Mouse (Mus musculus): ENCODE results near the gene Glt6d1. TPM values are rescaled to one million over a fixed set of nuclear protein-coding genes. Genes with fewer than 3 reads are reported as not detected.

The Glt6d1 gene
- polyA plus RNA-seq, 2 experiments: not detected

DNA sequence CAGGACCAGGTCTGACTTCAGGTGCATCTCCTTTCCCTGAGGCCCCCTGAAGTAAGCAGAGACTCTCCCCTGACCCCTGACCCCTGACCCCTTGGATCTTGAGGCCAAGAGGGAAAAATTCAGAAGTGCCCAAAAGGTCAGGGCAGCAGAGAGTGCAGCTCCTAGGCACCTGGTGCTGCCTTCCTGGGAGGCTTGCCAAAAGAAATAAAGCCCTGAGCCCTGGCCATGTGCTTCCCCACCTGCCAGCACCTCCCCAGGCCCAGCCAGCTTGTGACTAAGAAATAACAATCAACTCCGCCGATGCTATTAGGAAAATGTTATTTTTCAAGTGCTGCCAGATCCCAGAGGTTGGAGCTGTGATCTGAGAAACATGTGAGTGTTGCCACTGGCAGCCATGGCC, 46.4 kb upstream of the Glt6d1 start:
- Histone ChIP-seq H3K27me3 (ENCODE audit: control insufficient read depth, insufficient read depth, low read length) (peaks cover 24% of the 10 kb centered on the region), H3K27ac (replicated peaks; ENCODE audit: low read depth, low read length) (no peak overlapping the region), H3K4me1 (ENCODE audit: control insufficient read depth, insufficient read depth, low read length) (peaks cover 3% of the 10 kb centered on the region; the same call in 1 of the 2 replicates), H3K4me2 (replicated peaks; ENCODE audit: low read depth, low read length, severe bottlenecking) (no peak overlapping the region), H3K36me3 (ENCODE audit: control insufficient read depth, insufficient read depth, low read length) (no peaks in the 10 kb centered on the region), H3K9me3 (ENCODE audit: control insufficient read depth, low read length) (no peaks in the 10 kb centered on the region), H3K9ac (ENCODE audit: low read depth, low read length, severe bottlenecking) (no peak overlapping the region), H3K4me3 (replicated peaks; ENCODE audit: low read length) (no peak overlapping the region)
- DNase-seq (ENCODE audit: low spot score) (no peak), ATAC-seq (ENCODE audit: low FRiP score, low read depth) (no peak)
- no peak for TF ChIP-seq POLR2A (IDR thresholded peaks at IDR 0.05; ENCODE audit: borderline replicate concordance, extremely low read depth, insufficient read depth, insufficient read length)
- 68% methylated on average over 2 of the region's 2 CpGs for WGBS

DNA sequence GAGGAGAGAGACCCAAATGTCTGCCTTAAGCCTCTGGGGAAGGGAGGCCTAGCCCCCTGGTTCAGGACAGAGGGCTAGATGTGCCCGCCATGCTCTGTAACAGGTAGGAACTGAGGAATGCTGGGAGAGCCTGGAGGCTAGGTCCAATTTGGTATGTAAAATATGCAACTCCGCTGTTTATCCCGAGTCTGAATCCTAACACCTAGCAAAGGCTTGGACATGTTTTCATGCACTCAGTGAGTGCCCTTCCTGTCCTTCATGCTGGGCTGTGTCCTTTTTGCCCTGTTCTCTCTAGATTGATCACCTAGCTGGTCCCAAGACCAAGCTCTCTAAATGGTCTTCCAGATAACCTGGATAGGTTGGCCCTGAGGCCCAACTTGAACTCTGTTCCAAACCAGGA, 44.2 kb upstream of the Glt6d1 start:
- Histone ChIP-seq H3K27me3 (ENCODE audit: control insufficient read depth, insufficient read depth, low read length) (peaks cover 20% of the 10 kb centered on the region), H3K9ac (ENCODE audit: low read depth, low read length, severe bottlenecking) (no peak overlapping the region), H3K4me3 (replicated peaks; ENCODE audit: low read length) (no peak overlapping the region), H3K27ac (replicated peaks; ENCODE audit: low read depth, low read length) (no peak overlapping the region), H3K4me1 (ENCODE audit: control insufficient read depth, insufficient read depth, low read length) (peaks cover 3% of the 10 kb centered on the region; the same call in 1 of the 2 replicates), H3K4me2 (replicated peaks; ENCODE audit: low read depth, low read length, severe bottlenecking) (no peak overlapping the region), H3K9me3 (ENCODE audit: control insufficient read depth, low read length) (no peaks in the 10 kb centered on the region), H3K36me3 (ENCODE audit: control insufficient read depth, insufficient read depth, low read length) (no peaks in the 10 kb centered on the region)
- DNase-seq (ENCODE audit: low spot score) (no peak), ATAC-seq (ENCODE audit: low FRiP score, low read depth) (no peak)
- WGBS: 65% methylated on average over 3 of the region's 3 CpGs
- no peak for TF ChIP-seq POLR2A (IDR thresholded peaks at IDR 0.05; ENCODE audit: borderline replicate concordance, extremely low read depth, insufficient read depth, insufficient read length)

GRCm38 (mm10) chr2:25853998-25854397, 38.4 kb upstream of the Glt6d1 start:
- H3K9me3 ChIP-seq (ENCODE audit: control insufficient read depth, low read length): no peaks in the 10 kb centered on the region
- H3K27me3 ChIP-seq (ENCODE audit: control insufficient read depth, insufficient read depth, low read length): no peaks in the 10 kb centered on the region
- H3K4me3 ChIP-seq (replicated peaks; ENCODE audit: low read length): no peak overlapping the region
- H3K4me1 ChIP-seq (ENCODE audit: control insufficient read depth, insufficient read depth, low read length): no peaks in the 10 kb centered on the region
- ATAC-seq (ENCODE audit: low FRiP score, low read depth) (no peak), DNase-seq (ENCODE audit: low spot score) (no peak)
- H3K36me3 ChIP-seq (ENCODE audit: control insufficient read depth, insufficient read depth, low read length): no peaks in the 10 kb centered on the region
- H3K9ac ChIP-seq (ENCODE audit: low read depth, low read length, severe bottlenecking): no peak overlapping the region
- WGBS: 80% methylated on average over 5 of the region's 5 CpGs
- H3K27ac ChIP-seq (replicated peaks; ENCODE audit: low read depth, low read length): no peak overlapping the region
- H3K4me2 ChIP-seq (replicated peaks; ENCODE audit: low read depth, low read length, severe bottlenecking): no peak overlapping the region
- TF ChIP-seq POLR2A (IDR thresholded peaks at IDR 0.05; ENCODE audit: borderline replicate concordance, extremely low read depth, insufficient read depth, insufficient read length): no peak

DNA sequence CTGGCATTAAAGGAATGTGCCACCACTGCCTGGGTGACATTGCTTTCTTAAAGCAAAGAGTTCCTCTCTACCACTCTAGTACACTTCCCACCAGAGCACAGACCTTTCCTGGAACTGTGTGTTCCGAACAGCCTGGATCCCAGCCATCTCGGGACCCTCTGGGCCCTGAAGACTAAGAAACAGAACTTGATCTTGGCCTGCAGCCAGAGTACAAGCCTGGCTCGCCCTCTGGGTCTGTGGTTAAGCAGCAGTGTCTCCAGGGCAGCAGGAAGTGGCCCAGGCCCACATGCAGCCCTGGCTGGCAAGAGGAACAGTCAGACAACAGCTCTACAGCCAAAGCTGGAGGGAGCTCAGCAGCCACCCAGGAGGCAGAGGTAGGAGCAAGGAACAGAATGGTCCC, 37.0 kb upstream of the Glt6d1 start:
- no peaks in the 10 kb centered on the region for H3K27me3 ChIP-seq (ENCODE audit: control insufficient read depth, insufficient read depth, low read length)
- no peak overlapping the region for H3K4me3 ChIP-seq (replicated peaks; ENCODE audit: low read length)
- no peaks in the 10 kb centered on the region for H3K36me3 ChIP-seq (ENCODE audit: control insufficient read depth, insufficient read depth, low read length)
- no peaks in the 10 kb centered on the region for H3K9me3 ChIP-seq (ENCODE audit: control insufficient read depth, low read length)
- no peak overlapping the region for H3K9ac ChIP-seq (ENCODE audit: low read depth, low read length, severe bottlenecking)
- 24% methylated on average over 3 of the region's 3 CpGs for WGBS
- DNase-seq (ENCODE audit: low spot score) (no peak), ATAC-seq (ENCODE audit: low FRiP score, low read depth) (no peak)
- H3K4me2 ChIP-seq (replicated peaks; ENCODE audit: low read depth, low read length, severe bottlenecking): no peak overlapping the region
- H3K4me1 ChIP-seq (ENCODE audit: control insufficient read depth, insufficient read depth, low read length): no peaks in the 10 kb centered on the region
- no peak overlapping the region for H3K27ac ChIP-seq (replicated peaks; ENCODE audit: low read depth, low read length)
- TF ChIP-seq POLR2A (IDR thresholded peaks at IDR 0.05; ENCODE audit: borderline replicate concordance, extremely low read depth, insufficient read depth, insufficient read length): no peak

- Histone ChIP-seq H3K4me1 (ENCODE audit: control insufficient read depth, insufficient read depth, low read length) (0 out of 2 replicates have a peak, but pooled peaks cover 11% of the 10 kb centered on the region), H3K36me3 (ENCODE audit: control insufficient read depth, insufficient read depth, low read length) (no peaks in the 10 kb centered on the region), H3K27ac (replicated peaks; ENCODE audit: low read depth, low read length) (no peak overlapping the region), H3K9me3 (ENCODE audit: control insufficient read depth, low read length) (no peaks in the 10 kb centered on the region), H3K4me3 (replicated peaks; ENCODE audit: low read length) (no peak overlapping the region), H3K27me3 (ENCODE audit: control insufficient read depth, insufficient read depth, low read length) (no peaks in the 10 kb centered on the region), H3K4me2 (replicated peaks; ENCODE audit: low read depth, low read length, severe bottlenecking) (no peak overlapping the region), H3K9ac (ENCODE audit: low read depth, low read length, severe bottlenecking) (no peak overlapping the region)
- ATAC-seq (ENCODE audit: low FRiP score, low read depth): no peak
- DNase-seq (ENCODE audit: low spot score): no peak
- WGBS: 15% methylated on average over 4 of the region's 4 CpGs
- no peak for TF ChIP-seq POLR2A (IDR thresholded peaks at IDR 0.05; ENCODE audit: borderline replicate concordance, extremely low read depth, insufficient read depth, insufficient read length)
These were observed 34.7 kb upstream of the Glt6d1 start for GRCm38 (mm10) chr2:25850330-25850729.

GRCm38 (mm10) chr2:25847226-25847625, 31.6 kb upstream of the Glt6d1 start, which contains the start of gene Sohlh1:
Gene Sohlh1 (minus strand): TSS chr2:25847248.
- Histone ChIP-seq H3K9ac (ENCODE audit: low read depth, low read length, severe bottlenecking) (no peak within 1 kb of the TSS), H3K36me3 (ENCODE audit: control insufficient read depth, insufficient read depth, low read length) (no peaks in the 10 kb centered on the region), H3K27ac (replicated peaks; ENCODE audit: low read depth, low read length) (no peak within 1 kb of the TSS), H3K9me3 (ENCODE audit: control insufficient read depth, low read length) (no peaks in the 10 kb centered on the region), H3K4me1 (ENCODE audit: control insufficient read depth, insufficient read depth, low read length) (0 out of 2 replicates have a peak, but pooled peaks cover 11% of the 10 kb centered on the region), H3K27me3 (ENCODE audit: control insufficient read depth, insufficient read depth, low read length) (no peaks in the 10 kb centered on the region), H3K4me3 (replicated peaks; ENCODE audit: low read length) (no peak within 1 kb of the TSS), H3K4me2 (replicated peaks; ENCODE audit: low read depth, low read length, severe bottlenecking) (no peak within 1 kb of the TSS)
- ATAC-seq (ENCODE audit: low FRiP score, low read depth): no peak
- TF ChIP-seq POLR2A (IDR thresholded peaks at IDR 0.05; ENCODE audit: borderline replicate concordance, extremely low read depth, insufficient read depth, insufficient read length): no peak
- DNase-seq (ENCODE audit: low spot score): no peak
- whole genome bisulfite sequencing: 74% methylated on average over 12 of the region's 16 CpGs
